Mouse (Mus musculus): ENCODE measurements around the gene Hyls1. TPM values are rescaled to one million over a fixed set of nuclear protein-coding genes. Genes with fewer than 3 reads are reported as not detected.
A peak's percentile ranks its signal among the peaks of the same experiment; 100 is the strongest.
"Not testable (repeated sequence)": the region's sequence is repeated elsewhere in the genome, so short reads cannot be mapped to it uniquely, and the experiment has no call there.

Hyls1 gene
- 1 to 10 TPM; 2.7 to 3.1 TPM for total RNA-seq (2021)
- long read RNA-seq, experiment 1, result 0 reads
- long read RNA-seq, experiment 2, transcript Hyls1-201 (4 exons, 1,973 nt), result major isoform, 7 of 8 reads
- long read RNA-seq, experiment 2, partial matches to known transcripts, result 0 of 8 reads
- long read RNA-seq, experiment 2, other reads (novel, unspliced or antisense), result 1 of 8 reads

- peak; percentile 87 to 88 for DNase-seq (ENCODE audit: low spot score in 2 of 2)
Observed at GRCm38 (mm10) chr9:35569571-35570534, at the start of gene Hyls1, which contains the start of gene Pate2. Gene Hyls1, minus strand, starts transcription at chr9:35570398. Gene Pate2, plus strand, starts transcription at chr9:35570284.

- not testable (repeated sequence) for DNase-seq (ENCODE audit: low spot score in 2 of 2)
Observed at GRCm38 (mm10) chr9:35616784-35617183, 46.6 kb upstream of the Hyls1 start.

- no peak for DNase-seq (ENCODE audit: low spot score in 2 of 2)
Observed at GRCm38 (mm10) chr9:35614005-35614404, 43.8 kb upstream of the Hyls1 start.

GRCm38 (mm10) chr9:35611841-35612240 lies 41.6 kb upstream of the Hyls1 start, which contains the start of gene Pate4:
Gene Pate4, minus strand, starts transcription at chr9:35611941.
- no peak for DNase-seq (ENCODE audit: low spot score in 2 of 2)

GRCm38 (mm10) chr9:35607647-35608405 lies 37.6 kb upstream of the Hyls1 start:
- no peak for DNase-seq (ENCODE audit: low spot score in 2 of 2)

- no peak for DNase-seq (ENCODE audit: low spot score in 2 of 2)
Observed at GRCm38 (mm10) chr9:35592903-35593302, 22.7 kb upstream of the Hyls1 start.

GRCm38 (mm10) chr9:35587674-35588073 lies 17.5 kb upstream of the Hyls1 start:
- DNase-seq (ENCODE audit: low spot score in 2 of 2), result no peak

GRCm38 (mm10) chr9:35574416-35574815 lies 4.2 kb upstream of the Hyls1 start:
- no peak for DNase-seq (ENCODE audit: low spot score in 2 of 2)

- DNase-seq (ENCODE audit: low spot score in 2 of 2), result no peak
Observed at GRCm38 (mm10) chr9:35570663-35571062, 465 bp upstream of the Hyls1 start.

GRCm38 (mm10) chr9:35567995-35568394 lies 2.2 kb downstream of the Hyls1 start:
- DNase-seq (ENCODE audit: low spot score in 2 of 2), result no peak

- DNase-seq (ENCODE audit: low spot score in 2 of 2), result no peak
Observed at GRCm38 (mm10) chr9:35564536-35565240, 5.5 kb downstream of the Hyls1 start.

GRCm38 (mm10) chr9:35561583-35561982 lies 8.6 kb downstream of the Hyls1 start:
- no peak for DNase-seq (ENCODE audit: low spot score in 2 of 2)

GRCm38 (mm10) chr9:35561076-35561475 lies 9.1 kb downstream of the Hyls1 start:
- no peak for DNase-seq (ENCODE audit: low spot score in 2 of 2)

- peak; percentile 60 to 65 for DNase-seq (ENCODE audit: low spot score in 2 of 2)
Observed at GRCm38 (mm10) chr9:35559009-35559890, 10.9 kb downstream of the Hyls1 start.

GRCm38 (mm10) chr9:35558257-35559008 lies 11.8 kb downstream of the Hyls1 start, which contains the start of the genes Ddx25 and Pus3:
Gene Ddx25, minus strand, starts transcription at chr9:35558528.
Gene Pus3, plus strand, starts transcription at chr9:35558595.
- peak; percentile 20 to 38 for DNase-seq (ENCODE audit: low spot score in 2 of 2)

GRCm38 (mm10) chr9:35556494-35557102 lies 13.6 kb downstream of the Hyls1 start:
- no peak for DNase-seq (ENCODE audit: low spot score in 2 of 2)

GRCm38 (mm10) chr9:35548455-35548854 lies 21.7 kb downstream of the Hyls1 start:
- DNase-seq (ENCODE audit: low spot score in 2 of 2), result no peak

GRCm38 (mm10) chr9:35546745-35547144 lies 23.5 kb downstream of the Hyls1 start:
- DNase-seq (ENCODE audit: low spot score in 2 of 2), result no peak

Data from adrenal gland, adult 18-20 months (tissue).